Mouse (Mus musculus) splenic B cell, adult 2 months (primary cell): ENCODE results near the gene Exosc2.

Experiments used
- DNase-seq: peaks from one replicate; pipeline ENCODE4 v3.0.0-alpha.2; 2011; ENCODE audit warnings: low read depth, low spot score
- H3K27me3 ChIP-seq: 2 replicates; pipeline ENCODE4 v1.6.1; 2012; ENCODE audit warnings: mild to moderate bottlenecking, low read length, moderate library complexity, mixed read lengths; ENCODE audit not compliant: control insufficient read depth, poor library complexity, insufficient read depth, severe bottlenecking
- H3K36me3 ChIP-seq: 2 replicates; pipeline ENCODE4 v1.6.1; 2012; ENCODE audit warnings: mild to moderate bottlenecking, low read length, moderate library complexity, mixed read lengths; ENCODE audit not compliant: control insufficient read depth, poor library complexity, insufficient read depth, severe bottlenecking

Gene Exosc2

GRCm38 (mm10) chr2:31730640-31731039 lies 60.1 kb downstream of the Exosc2 start:
- no peak for DNase-seq

More at GRCm38 (mm10) chr2:31730640-31731039, 60.1 kb downstream of the Exosc2 start:
- Histone ChIP-seq H3K36me3 (no peaks in the 10 kb centered on the region; the same call in 1 of the 2 replicates), H3K27me3 (no peaks in the 10 kb centered on the region)
